Mouse (Mus musculus) inflammation-experienced regulatory T-cells (primary cell): ENCODE data around the gene Wnt5a. TPM values are rescaled to one million over a fixed set of nuclear protein-coding genes. Genes with fewer than 3 reads are reported as not detected.

Experiments used
- polyA plus RNA-seq, 2 experiments: library from polyadenylated mRNA; unstranded; fragments of 100-300 nt; shearing (Covaris generic); gene quantifications; one replicate each; pipeline ENCODE4 v1.2.1; 2017

The Wnt5a gene
- polyA plus RNA-seq = under 1 TPM in 1 of 2 experiments, not detected in 1; 0.86 TPM

DNA sequence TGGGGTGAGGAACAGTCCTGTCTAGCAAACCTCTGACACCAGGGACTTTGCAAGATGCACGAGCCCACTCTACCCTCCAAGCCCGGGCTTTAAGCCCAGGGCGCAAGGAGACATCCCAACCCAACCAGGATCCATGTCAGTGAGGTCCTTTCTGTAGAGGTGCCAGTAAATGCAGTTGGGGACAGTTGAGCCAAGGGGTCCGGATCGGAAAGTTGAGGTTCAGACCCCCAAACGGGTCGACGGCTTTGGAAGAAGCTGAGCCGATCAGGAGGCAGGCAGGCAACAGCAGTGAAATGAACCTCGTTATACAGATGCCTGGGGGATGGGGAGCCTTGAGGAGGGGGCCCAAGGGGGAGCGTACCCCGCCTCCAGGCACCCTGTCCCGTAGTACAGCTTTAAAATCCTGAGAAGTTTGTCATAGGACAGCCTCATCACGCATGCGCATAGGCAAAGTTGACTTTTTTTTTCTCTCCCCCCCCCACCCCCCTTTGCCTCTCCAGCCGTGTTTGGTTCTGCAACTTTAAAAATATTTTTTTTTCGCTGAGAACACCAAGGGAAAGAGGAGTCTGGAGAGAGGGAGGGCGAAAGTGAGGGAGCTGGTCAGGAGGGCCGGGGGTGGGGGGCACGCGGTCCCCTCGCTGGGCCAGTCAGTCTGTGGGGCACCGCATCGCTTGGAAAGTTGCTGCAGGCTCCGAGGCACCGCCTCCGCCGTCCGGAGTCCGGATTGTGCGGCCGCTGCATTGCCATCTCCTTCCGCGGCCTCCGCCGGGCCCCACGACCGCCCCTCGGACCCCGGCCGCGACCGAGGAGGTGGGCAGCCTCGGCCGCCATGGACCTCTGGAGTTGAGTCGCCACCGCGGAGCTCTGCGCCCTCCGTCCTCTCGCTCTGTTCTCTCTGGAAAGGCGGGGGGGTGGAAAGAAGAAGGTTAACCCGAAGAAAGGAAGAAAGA lies at the start of gene Wnt5a:
TSS of gene Wnt5a (plus strand) at position 650 of the 950 bp plus-strand sequence.

